Mouse (Mus musculus): ENCODE results near the gene Tmem136.

Tmem136 gene

GRCm38 (mm10) chr9:43071741-43072140 lies 44.6 kb downstream of the Tmem136 start:
- no peak for DNase-seq

GRCm38 (mm10) chr9:43071176-43071575 lies 45.2 kb downstream of the Tmem136 start:
- no peak for DNase-seq

GRCm38 (mm10) chr9:43070566-43070965 lies 45.8 kb downstream of the Tmem136 start:
- DNase-seq = no peak

- DNase-seq = no peak
Measured at GRCm38 (mm10) chr9:43070153-43070552, 46.2 kb downstream of the Tmem136 start.

- DNase-seq = no peak
Measured at GRCm38 (mm10) chr9:43067896-43068295, 48.5 kb downstream of the Tmem136 start.

GRCm38 (mm10) chr9:43065231-43065630 lies 51.1 kb downstream of the Tmem136 start:
- no peak for DNase-seq

- no peak for DNase-seq
Measured at GRCm38 (mm10) chr9:43061545-43061944, 54.8 kb downstream of the Tmem136 start.
